Mouse (Mus musculus) CH12.LX (cell line): ENCODE data around the gene St6gal1.

Source experiments
- CTCF ChIP-seq, 2 experiments: IDR thresholded peaks in 1 of 2; conservative IDR thresholded peaks in 1 of 2; 2 replicates each; pipeline ENCODE4 v1.5.1; 2011 to 2012; ENCODE audit warnings: low read depth in 2 of 2, low read length in 2 of 2, improper control_type of control experiment in 1 of 2, inconsistent platforms in 1 of 2, mild to moderate bottlenecking in 1 of 2, moderate library complexity in 1 of 2
- MAX ChIP-seq: IDR thresholded peaks from 2 replicates; pipeline ENCODE4 v1.6.1; 2011; ENCODE audit warnings: low read length, improper control_type of control experiment
- POLR2A ChIP-seq: IDR thresholded peaks from 2 replicates; pipeline ENCODE4 v1.6.1; 2011; ENCODE audit warnings: low read depth, mild to moderate bottlenecking, improper control_type of control experiment, low read length
- ZC3H11A ChIP-seq: IDR thresholded peaks from 2 replicates; pipeline ENCODE4 v1.6.1; 2012; ENCODE audit warnings: low read depth, mild to moderate bottlenecking, inconsistent platforms, low read length, improper control_type of control experiment

DNA sequence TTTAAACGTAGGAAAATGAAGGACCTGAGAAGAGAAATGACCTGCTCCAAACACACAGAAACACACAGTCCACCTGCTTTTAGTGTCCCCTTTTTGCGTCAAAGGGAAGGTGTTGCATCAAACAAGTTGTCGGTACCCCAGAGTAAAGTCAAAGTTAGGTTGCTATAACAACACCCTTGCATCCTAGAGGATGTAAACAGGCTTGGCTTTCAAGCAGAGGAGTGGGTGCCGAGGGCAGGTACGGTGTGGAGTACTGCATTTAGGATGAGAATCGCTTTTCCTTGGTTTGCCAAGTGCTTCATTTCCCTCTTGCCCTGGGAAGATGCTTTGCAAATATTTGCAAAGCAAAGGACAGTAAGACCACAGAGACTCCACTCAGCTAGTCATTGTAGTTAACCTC lies 3.3 kb downstream of the St6gal1 start:
- no peak for TF ChIP-seq CTCF (conservative IDR thresholded peaks at IDR 0.05 in 1 of 2, IDR thresholded peaks at IDR 0.05 in 1 of 2; ENCODE audit: low read depth in 2 of 2, low read length in 2 of 2)
- TF ChIP-seq MAX, result no peak
- no peak for TF ChIP-seq ZC3H11A
- no peak for TF ChIP-seq POLR2A
